Mouse (Mus musculus): Measurements from ENCODE around the gene Gpr31b. TPM values are rescaled to one million over a fixed set of nuclear protein-coding genes. Genes with fewer than 3 reads are reported as not detected.

Gpr31b gene
- total RNA-seq, 2 experiments from 2014 or later: not detected

Other genes with a start within 250 kb of the Gpr31b start
- 10 to 100 TPM; 27.4 to 35.8 TPM for gene Mas1, start 184.2 kb downstream of the Gpr31b start, total RNA-seq (2021)
- under 1 TPM in 1 of 2 experiments, not detected in 1; 0.37 TPM for gene Mrgprh, start 176.3 kb downstream of the Gpr31b start, total RNA-seq (2021)
- 1 to 10 TPM; 1.4 to 1.8 TPM for gene Pnldc1, start 142.1 kb downstream of the Gpr31b start, total RNA-seq (2021)
- 100 to 1,000 TPM; 193 to 198 TPM for gene Tcp1, start 136.6 kb downstream of the Gpr31b start, total RNA-seq (2021)
- 10 to 100 TPM; 54.0 to 56.0 TPM for gene Mrpl18, start 136.0 kb downstream of the Gpr31b start, total RNA-seq (2021)
- gene Acat3, start 111.7 kb downstream of the Gpr31b start, total RNA-seq (2021): 1 to 10 TPM; 3.9 to 4.3 TPM
- gene Acat2, start 91.5 kb downstream of the Gpr31b start, total RNA-seq (2021): 10 to 100 TPM; 52.7 to 68.9 TPM
- gene Wtap, start 58.1 kb downstream of the Gpr31b start, total RNA-seq (2021): 10 to 100 TPM; 47.6 to 51.5 TPM
- gene Sod2, start 45.5 kb downstream of the Gpr31b start, total RNA-seq (2021): 100 to 1,000 TPM; 272 to 281 TPM
- gene Tcp10b, start 8.8 kb upstream of the Gpr31b start, total RNA-seq (2021): under 1 TPM; 0.20 to 0.47 TPM
- gene Unc93a, start 79.5 kb upstream of the Gpr31b start, total RNA-seq (2021): under 1 TPM in 1 of 2 experiments, not detected in 1; 0.15 TPM
- not detected for gene Smok2a, start 168.9 kb upstream of the Gpr31b start, total RNA-seq (2021)
- gene Smok2b, start 178.0 kb upstream of the Gpr31b start, total RNA-seq (2021): not detected

Measured in left cerebral cortex, postnatal 36 days (tissue).